Mouse (Mus musculus): ENCODE data around the gene Toe1. TPM values are rescaled to one million over a fixed set of nuclear protein-coding genes. Genes with fewer than 3 reads are reported as not detected.

The Toe1 gene
- total and polyA plus RNA-seq, 3 experiments = 31.3 to 47.8 (median 40.3) TPM

DNA sequence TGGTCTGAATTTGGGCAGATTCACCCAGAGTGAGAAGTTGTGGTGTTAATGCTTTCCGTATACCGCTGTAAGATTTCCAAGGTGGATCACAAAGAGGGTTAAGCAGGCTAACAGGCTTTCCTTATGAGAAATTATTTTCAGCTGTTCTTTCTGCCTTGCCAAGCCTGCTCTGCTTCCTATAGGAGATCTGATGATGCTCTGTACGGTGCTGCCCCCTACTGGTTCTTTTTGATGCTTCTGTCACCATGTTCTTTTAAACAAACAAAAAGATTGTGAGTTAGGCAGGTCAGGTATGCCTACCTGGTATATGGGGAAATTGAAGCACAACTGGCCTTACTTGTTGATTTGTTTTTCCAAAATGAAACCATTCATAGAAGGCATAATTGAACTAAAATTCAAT, 18.5 kb downstream of the Toe1 start:
- dilution Hi-C loops (cut with MboI; ENCODE audit: extremely low pct_ligation_motif_present, extremely low pct_unique_long_range_greater_than_20kb, low sequenced_read_pairs) = no loop called here
- H3K4me3 ChIP-seq (replicated peaks in 1 of 3; ENCODE audit: low read depth in 2 of 3, low read length in 2 of 3, poor library complexity in 1 of 3) = no peak overlapping the region

DNA sequence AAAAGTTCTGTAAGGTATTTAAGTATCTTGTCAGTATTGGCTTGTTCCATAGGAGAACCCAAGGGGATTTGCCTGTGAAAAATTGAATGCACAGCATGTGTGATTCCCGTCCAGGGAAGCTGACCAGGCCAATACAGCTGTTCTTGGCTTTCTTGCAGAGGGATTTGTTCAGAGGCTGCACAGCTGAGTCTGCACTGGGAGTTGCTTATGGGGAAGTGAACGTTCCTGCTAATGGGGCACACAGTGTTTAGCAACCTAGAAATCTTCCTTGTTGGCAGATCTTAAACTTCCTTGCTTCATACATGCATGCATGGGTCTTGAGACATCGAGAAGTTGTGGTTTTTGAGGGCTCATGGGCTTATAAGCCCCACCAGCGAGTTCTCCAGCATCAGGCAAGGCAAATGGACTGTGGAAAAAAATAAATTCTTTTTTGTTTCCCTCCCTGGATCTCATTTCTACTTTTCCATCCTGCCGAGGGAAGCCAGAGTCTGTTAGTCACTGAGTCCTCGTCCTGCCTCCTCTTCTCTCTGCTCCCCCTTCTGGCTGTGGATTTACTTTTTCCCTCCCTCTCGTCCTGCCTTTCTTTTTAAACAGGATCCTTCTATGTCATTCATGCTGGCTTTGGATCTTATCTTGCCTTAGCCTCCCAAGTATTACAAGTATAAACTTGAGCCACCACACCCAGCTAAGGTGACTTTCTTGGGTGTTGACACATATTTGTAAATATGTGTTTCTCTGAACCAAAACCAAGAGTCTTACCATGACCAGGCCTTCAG, 19.3 kb downstream of the Toe1 start:
- H3K79me2 ChIP-seq (replicated peaks; ENCODE audit: control insufficient read depth, extremely low read depth, insufficient read depth, poor library complexity, severe bottlenecking) = no peaks in the 10 kb centered on the region
- in situ Hi-C loops (cut with MboI; ENCODE audit: low pct_ligation_motif_present, low pct_unique_long_range_greater_than_20kb, low sequenced_read_pairs) = loop anchor here (5.0 kb wide), 1 partner anchor 71 kb away; no protein-coding TSS in a partner anchor
- TF ChIP-seq E2F4 (IDR thresholded peaks at IDR 0.05; ENCODE audit: insufficient replicate concordance, low read depth, low read length) (no peak), SMC3 (IDR thresholded peaks at IDR 0.05; ENCODE audit: low read depth, low read length) (peak; percentile 26; the same call in 1 of the 2 replicates), CTCF (conservative IDR thresholded peaks at IDR 0.05 in 1 of 2, IDR thresholded peaks at IDR 0.05 in 1 of 2; ENCODE audit: low read depth in 2 of 2, low read length in 2 of 2) (peak in 1 of 2 experiments; percentile 44; a peak in 2 of 4 replicates)
- no peak overlapping the region for H3K9ac ChIP-seq (ENCODE audit: insufficient read depth, low read depth)
- dilution Hi-C loops (cut with MboI; ENCODE audit: extremely low pct_ligation_motif_present, extremely low pct_unique_long_range_greater_than_20kb, low sequenced_read_pairs) = no loop called here
- H3K4me2 ChIP-seq (ENCODE audit: insufficient read depth, low read depth, poor library complexity, severe bottlenecking) = peak overlapping the region; percentile 22; the same call in 1 of the 2 replicates
- H3K4me3 ChIP-seq (replicated peaks in 1 of 3; ENCODE audit: low read depth in 2 of 3, low read length in 2 of 3, poor library complexity in 1 of 3) = no peak overlapping the region
- peaks cover 3% of the 10 kb centered on the region for H3K9me3 ChIP-seq (replicated peaks; ENCODE audit: low read length)
- H3K27me3 ChIP-seq (replicated peaks) = no peaks in the 10 kb centered on the region
- H3K4me1 ChIP-seq (ENCODE audit: control insufficient read depth in 1 of 2, insufficient read depth in 2 of 2) = peaks cover 0 to 11% of the 10 kb centered on the region in 2 experiments; a peak in 2 of 4 replicates
- H3K27ac ChIP-seq (ENCODE audit: insufficient read depth, low read depth) = no peak overlapping the region
- DNase-seq (ENCODE audit: extremely low read depth) = no peak
- H3K36me3 ChIP-seq (replicated peaks in 1 of 2; ENCODE audit: control insufficient read depth in 1 of 2, insufficient read depth in 1 of 2, low read length in 1 of 2) = peaks cover 2 to 5% of the 10 kb centered on the region in 2 experiments

More for the DNA sequence above, 18.5 kb downstream of the Toe1 start:
- Histone ChIP-seq H3K79me2 (replicated peaks; ENCODE audit: control insufficient read depth, extremely low read depth, insufficient read depth, poor library complexity, severe bottlenecking) (no peaks in the 10 kb centered on the region), H3K27me3 (replicated peaks) (no peaks in the 10 kb centered on the region), H3K36me3 (replicated peaks in 1 of 2; ENCODE audit: control insufficient read depth in 1 of 2, insufficient read depth in 1 of 2, low read length in 1 of 2) (peaks cover 2 to 9% of the 10 kb centered on the region in 2 experiments), H3K4me1 (ENCODE audit: control insufficient read depth in 1 of 2, insufficient read depth in 2 of 2) (peaks cover 0 to 11% of the 10 kb centered on the region in 2 experiments; a peak in 2 of 4 replicates), H3K9ac (ENCODE audit: insufficient read depth, low read depth) (no peak overlapping the region), H3K9me3 (replicated peaks; ENCODE audit: low read length) (peaks cover 3% of the 10 kb centered on the region), H3K4me2 (ENCODE audit: insufficient read depth, low read depth, poor library complexity, severe bottlenecking) (no peak overlapping the region), H3K27ac (ENCODE audit: insufficient read depth, low read depth) (no peak overlapping the region)
- TF ChIP-seq ELF1 (IDR thresholded peaks at IDR 0.05; ENCODE audit: low read depth, low read length) = 0 out of 2 replicates have a peak, but pooled peaks have one; percentile 30
- no peak for TF ChIP-seq POLR2A (IDR thresholded peaks at IDR 0.05; ENCODE audit: low read depth, low read length)
- TF ChIP-seq MAX (IDR thresholded peaks at IDR 0.05; ENCODE audit: low read length) = no peak
- peak; percentile 84 for TF ChIP-seq SMC3 (IDR thresholded peaks at IDR 0.05; ENCODE audit: low read depth, low read length)
- peak; percentile 55 to 95 for TF ChIP-seq CTCF (conservative IDR thresholded peaks at IDR 0.05 in 1 of 2, IDR thresholded peaks at IDR 0.05 in 1 of 2; ENCODE audit: low read depth in 2 of 2, low read length in 2 of 2)
- TF ChIP-seq JUND (conservative IDR thresholded peaks at IDR 0.05; ENCODE audit: low read depth, low read length) = no peak
- TF ChIP-seq SIN3A (IDR thresholded peaks at IDR 0.05; ENCODE audit: low read length) = peak; percentile 52; the same call in 1 of the 2 replicates
- peak; percentile 43 for TF ChIP-seq ZC3H11A (IDR thresholded peaks at IDR 0.05; ENCODE audit: low read depth, low read length)
- no peak for TF ChIP-seq BHLHE40 (IDR thresholded peaks at IDR 0.05; ENCODE audit: low read depth, low read length)
- peak; percentile 96 for TF ChIP-seq RAD21 (IDR thresholded peaks at IDR 0.05; ENCODE audit: low read depth, low read length)
- TF ChIP-seq MEF2A (IDR thresholded peaks at IDR 0.05; ENCODE audit: borderline replicate concordance, low read depth, low read length) = no peak
- in situ Hi-C loops (cut with MboI; ENCODE audit: low pct_ligation_motif_present, low pct_unique_long_range_greater_than_20kb, low sequenced_read_pairs) = loop anchor here (5.0 kb wide), 1 partner anchor 72 kb away; no protein-coding TSS in a partner anchor
- peak; percentile 86 for DNase-seq (ENCODE audit: extremely low read depth)
